Mouse (Mus musculus) heart, postnatal 0 days (tissue): ENCODE data around the gene Dgkd.

ENCODE experiments used
- CTCF ChIP-seq: IDR thresholded peaks from 2 replicates; pipeline ENCODE4 v1.5.1; 2016; ENCODE audit warnings: antibody characterized with exemption, control low read depth, low read depth
- EP300 ChIP-seq: IDR thresholded peaks from 2 replicates; pipeline ENCODE4 v1.6.1; 2016; ENCODE audit warnings: antibody characterized with exemption, low read depth

- TF ChIP-seq CTCF: no peak
- TF ChIP-seq EP300: no peak
Measured at GRCm38 (mm10) chr1:87918061-87918460, 65.0 kb downstream of the Dgkd start.
